Mouse (Mus musculus): Measurements from ENCODE around the gene Tnfrsf8. TPM values are rescaled to one million over a fixed set of nuclear protein-coding genes. Genes with fewer than 3 reads are reported as not detected.
A peak's percentile ranks its signal among the peaks of the same experiment; 100 is the strongest.
"Not testable (repeated sequence)": the region's sequence is repeated elsewhere in the genome, so short reads cannot be mapped to it uniquely, and the experiment has no call there.

Tnfrsf8 gene
- total RNA-seq (2015) (1.4 TPM in 2 replicates), total RNA-seq (2017) (0.74 and 1.1 TPM in 2 replicates)

GRCm38 (mm10) chr4:145314836-145315467, at the start of gene Tnfrsf8:
Gene Tnfrsf8, minus strand, starts transcription at chr4:145315164.
- peak; percentile 49 for ATAC-seq (replicated peaks; ENCODE audit: poor library complexity)

DNA sequence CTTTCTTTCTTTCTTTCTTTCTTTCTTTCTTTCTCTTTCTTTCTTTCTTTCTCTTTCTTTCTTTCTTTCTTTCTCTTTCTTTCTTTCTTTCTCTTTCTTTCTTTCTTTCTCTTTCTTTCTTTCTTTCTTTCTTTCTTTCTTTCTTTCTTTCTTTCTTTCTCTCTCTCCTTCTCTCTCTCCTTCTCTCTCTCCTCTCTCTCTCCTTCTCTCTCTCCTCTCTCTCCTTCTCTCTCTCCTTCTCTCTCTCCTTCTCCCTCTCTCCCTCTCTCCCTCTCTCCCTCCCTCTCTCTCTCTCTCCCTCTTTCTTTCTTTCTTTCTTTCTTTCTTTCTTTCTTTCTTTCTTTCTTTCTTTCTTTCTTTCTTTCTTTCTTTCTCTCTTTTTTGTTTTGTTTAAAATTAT, 46.7 kb upstream of the Tnfrsf8 start:
- ATAC-seq (replicated peaks; ENCODE audit: poor library complexity) = not testable (repeated sequence)

- peak; percentile 75 for ATAC-seq (replicated peaks; ENCODE audit: poor library complexity)
These were observed 46.1 kb upstream of the Tnfrsf8 start for GRCm38 (mm10) chr4:145361065-145361464.

- ATAC-seq (replicated peaks; ENCODE audit: poor library complexity) = peak; percentile 26
These were observed 45.6 kb upstream of the Tnfrsf8 start for GRCm38 (mm10) chr4:145360567-145360966.

DNA sequence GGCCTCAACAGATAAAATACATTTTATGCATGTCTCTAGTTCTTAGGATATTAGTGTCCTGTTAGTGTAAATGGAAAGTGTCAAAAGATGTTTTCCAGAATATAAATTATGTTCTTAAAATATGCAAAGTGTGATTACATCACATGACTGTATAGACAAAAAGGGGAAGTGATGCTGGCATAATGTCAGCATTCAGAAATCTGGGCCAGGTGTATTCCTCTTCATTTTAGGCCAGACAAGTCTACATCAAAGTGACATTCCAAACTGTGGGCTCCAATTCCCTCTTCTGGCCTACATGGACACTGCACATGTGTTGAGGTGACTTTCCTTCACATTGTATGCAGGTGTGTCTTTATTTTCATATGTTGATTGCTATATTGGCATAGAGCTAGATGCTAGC, 41.3 kb upstream of the Tnfrsf8 start:
- no peak for ATAC-seq (replicated peaks; ENCODE audit: poor library complexity)

DNA sequence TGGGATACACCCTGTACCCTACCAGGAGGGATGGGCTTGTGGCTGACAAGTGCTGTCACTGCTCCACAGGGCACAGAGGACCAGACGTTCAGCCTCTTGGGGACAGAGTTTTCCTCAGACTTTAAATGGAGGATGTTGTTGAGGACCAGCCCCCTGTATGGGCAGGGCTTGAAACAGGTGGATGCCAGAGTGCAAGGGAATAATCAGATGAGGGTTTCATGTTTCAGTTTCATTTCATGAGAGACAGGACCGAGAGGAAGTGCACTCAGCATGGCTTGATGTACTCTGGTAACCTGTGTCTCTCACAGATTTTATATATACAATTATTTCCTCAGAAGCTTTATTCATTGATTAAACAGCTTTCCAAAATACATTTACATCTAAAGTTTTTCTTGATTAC, 38.9 kb upstream of the Tnfrsf8 start:
- ATAC-seq (replicated peaks; ENCODE audit: poor library complexity) = peak; percentile 63; the same call in 1 of the 2 replicates

DNA sequence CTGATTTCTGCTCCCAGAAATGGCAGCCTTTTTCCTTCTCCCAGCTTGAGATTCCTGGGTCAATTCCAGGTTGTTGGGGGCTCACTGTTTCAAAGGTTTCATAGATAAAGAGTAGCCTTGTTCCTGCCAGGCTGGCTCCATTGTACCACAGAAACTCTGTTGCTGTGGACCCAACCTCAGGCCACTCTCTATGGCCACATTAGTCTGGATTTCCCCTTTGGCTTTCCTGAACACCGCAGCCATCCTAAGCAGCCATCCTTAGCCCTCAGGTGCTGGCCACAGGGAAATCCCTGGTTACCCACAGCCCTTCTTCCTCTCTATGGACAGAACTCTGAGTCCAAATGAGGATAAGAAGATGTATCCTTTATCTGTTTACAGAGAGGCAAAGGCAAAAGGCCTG, 30.0 kb upstream of the Tnfrsf8 start:
- no peak for ATAC-seq (replicated peaks; ENCODE audit: poor library complexity)

DNA sequence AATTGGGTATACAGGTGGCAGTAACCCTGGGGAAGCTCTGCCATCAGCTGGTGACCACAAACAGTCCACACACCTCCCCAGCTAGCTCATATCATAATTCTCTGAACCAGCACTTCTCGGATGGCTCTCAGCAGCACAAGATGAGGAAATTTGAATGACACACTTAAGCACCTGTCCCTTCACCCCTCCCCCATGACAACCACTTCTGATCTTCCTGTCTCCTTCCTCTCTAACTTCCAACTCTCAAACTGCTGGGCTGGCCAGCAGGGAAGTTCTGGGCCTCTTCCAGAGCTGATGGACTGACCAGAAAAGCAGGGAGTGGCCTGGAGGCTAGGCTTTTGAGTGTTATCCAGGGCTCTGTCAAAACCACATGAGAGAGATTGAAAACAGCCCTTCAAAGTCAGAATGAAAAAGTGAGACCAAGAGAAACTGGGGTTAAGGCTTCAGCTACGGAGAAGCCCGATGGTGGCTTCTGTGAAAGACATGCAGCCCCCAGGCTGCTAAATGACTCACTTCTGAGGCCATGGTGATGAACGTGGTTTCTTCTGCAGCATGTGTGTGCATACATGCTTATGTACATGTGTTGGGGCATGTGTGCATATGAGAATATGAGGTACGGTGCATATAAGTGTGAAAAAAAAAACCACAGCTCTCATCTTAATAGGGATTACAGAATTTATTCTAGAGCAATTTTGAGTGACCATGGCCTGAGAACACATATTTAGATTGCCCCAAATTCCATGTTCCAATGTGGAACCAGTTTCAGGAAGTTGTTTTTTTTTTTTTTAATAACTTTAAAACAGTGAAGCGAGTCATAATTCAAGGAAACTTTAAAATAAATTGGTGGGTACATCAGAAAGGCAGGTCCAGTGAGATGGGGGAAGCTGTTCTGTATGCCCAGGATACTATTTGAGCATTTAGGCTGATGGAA, 27.2 kb upstream of the Tnfrsf8 start:
- ATAC-seq (replicated peaks; ENCODE audit: poor library complexity) = no peak

- no peak for ATAC-seq (replicated peaks; ENCODE audit: poor library complexity)
These were observed 23.2 kb upstream of the Tnfrsf8 start for GRCm38 (mm10) chr4:145337906-145338858.

DNA sequence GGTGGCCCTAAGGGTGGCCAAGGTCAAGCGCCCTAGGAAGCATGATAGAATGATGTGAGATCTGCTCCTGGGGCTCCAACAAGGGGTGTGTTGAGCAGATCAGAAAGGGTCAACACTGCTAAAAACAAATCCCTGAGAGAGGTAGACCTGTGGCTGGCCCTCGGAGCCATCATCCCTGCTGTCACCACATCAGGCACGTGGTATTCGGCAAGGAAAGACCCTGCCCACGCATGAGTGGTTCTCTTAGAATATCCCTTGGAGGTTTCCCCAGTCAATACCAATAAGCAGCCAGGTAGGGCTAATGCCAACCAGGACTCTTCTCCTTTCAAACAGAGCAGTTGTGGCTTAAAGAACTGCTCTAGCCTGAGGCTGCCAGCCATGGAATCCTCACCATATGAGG, 21.6 kb upstream of the Tnfrsf8 start:
- no peak for ATAC-seq (replicated peaks; ENCODE audit: poor library complexity)

GRCm38 (mm10) chr4:145336019-145336418, 21.1 kb upstream of the Tnfrsf8 start:
- no peak for ATAC-seq (replicated peaks; ENCODE audit: poor library complexity)

DNA sequence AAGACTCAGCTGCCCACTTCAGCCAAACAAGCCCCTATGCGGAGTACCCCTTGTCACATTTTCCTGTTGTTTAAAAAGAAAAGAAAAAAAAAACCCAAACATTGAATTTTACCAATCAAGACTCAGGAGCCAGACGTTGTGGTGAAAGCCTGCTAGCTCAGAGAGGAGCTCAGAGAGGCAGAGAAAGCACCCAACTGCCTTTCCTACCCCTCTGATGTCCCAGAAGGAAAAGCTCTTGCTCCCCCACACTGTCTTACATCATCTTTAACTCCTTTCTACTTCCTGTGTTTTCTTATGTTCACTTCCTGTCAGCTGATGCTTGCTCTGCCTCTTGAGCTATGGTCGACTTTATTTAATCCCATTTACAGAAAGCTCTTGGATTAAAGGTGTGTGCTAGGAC, 8.7 kb upstream of the Tnfrsf8 start:
- peak; percentile 41; the same call in 1 of the 2 replicates for ATAC-seq (replicated peaks; ENCODE audit: poor library complexity)

GRCm38 (mm10) chr4:145322995-145323627, 8.1 kb upstream of the Tnfrsf8 start:
- peak; percentile 59 for ATAC-seq (replicated peaks; ENCODE audit: poor library complexity)

- ATAC-seq (replicated peaks; ENCODE audit: poor library complexity) = peak; percentile 22; the same call in 1 of the 2 replicates
These were observed 7.2 kb upstream of the Tnfrsf8 start for GRCm38 (mm10) chr4:145322211-145322610.

DNA sequence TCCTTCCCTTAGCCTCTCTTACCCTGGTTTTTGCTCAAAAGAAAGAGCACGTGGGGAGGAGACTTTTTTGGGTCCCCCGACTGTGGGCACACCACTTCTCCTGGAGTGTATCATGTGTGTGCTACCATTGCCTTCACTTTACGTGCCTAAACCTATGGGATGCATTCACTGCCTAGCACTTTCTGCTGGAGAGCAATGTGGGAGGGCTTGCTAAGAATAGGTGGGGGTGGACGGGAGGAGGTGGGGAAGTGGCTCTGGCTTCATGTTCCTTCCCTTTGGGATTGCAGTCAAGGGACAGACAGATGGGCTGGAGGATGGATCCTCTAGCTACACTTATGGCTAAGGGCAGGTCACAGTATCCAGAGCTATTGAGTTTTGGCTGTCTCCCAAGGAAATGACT, 5.7 kb upstream of the Tnfrsf8 start:
- ATAC-seq (replicated peaks; ENCODE audit: poor library complexity) = no peak

GRCm38 (mm10) chr4:145319274-145320226, 4.6 kb upstream of the Tnfrsf8 start:
- no peak for ATAC-seq (replicated peaks; ENCODE audit: poor library complexity)

GRCm38 (mm10) chr4:145316708-145317107, 1.7 kb upstream of the Tnfrsf8 start:
- no peak for ATAC-seq (replicated peaks; ENCODE audit: poor library complexity)

DNA sequence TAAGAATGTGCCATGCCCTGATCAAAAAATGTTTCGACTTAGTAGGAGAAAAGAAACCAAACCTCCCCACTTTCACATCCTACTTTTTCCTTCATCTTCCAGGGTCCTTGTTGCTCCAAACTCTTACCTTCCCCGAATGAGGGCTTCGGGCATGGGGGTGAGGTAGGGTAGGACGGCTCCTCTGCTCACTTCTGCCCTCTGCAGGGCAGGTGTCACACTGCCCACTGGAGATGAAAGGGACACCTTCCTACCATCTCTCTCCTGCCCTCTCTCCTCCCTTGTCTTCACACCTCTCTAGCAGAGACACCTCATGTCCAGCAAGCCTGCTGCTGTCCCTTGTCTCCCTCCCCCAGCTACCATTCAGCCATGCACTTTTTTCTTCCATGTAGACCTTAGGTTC, 998 bp downstream of the Tnfrsf8 start:
- peak; percentile 19; the same call in 1 of the 2 replicates for ATAC-seq (replicated peaks; ENCODE audit: poor library complexity)

- no peak for ATAC-seq (replicated peaks; ENCODE audit: poor library complexity)
These were observed 1.7 kb downstream of the Tnfrsf8 start for GRCm38 (mm10) chr4:145313256-145313655.

Data from megakaryocyte progenitor cell, adult 5-6 weeks (primary cell).